Mouse (Mus musculus): ENCODE data around the gene Smarca2.

DNA sequence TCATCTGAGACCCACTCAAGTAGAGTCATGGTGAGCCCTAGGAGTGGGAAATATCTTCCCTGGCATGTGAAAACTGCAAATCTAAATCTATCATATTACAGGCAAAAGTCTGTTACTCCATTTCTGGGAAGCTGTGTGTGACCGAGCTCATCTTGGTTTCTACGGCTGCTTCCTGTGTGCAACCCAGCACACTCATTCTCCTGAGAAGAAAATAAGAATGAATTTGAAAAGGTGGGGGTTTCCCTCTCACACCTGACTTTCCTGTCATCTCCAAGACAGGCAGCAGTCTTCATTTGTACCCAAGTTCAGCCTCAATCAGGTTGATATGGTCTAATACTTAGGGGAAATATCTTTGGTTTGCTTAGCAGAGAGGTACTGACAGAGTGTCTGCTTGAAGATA, 176.4 kb downstream of the Smarca2 start:
- TF ChIP-seq CTCF (IDR thresholded peaks at IDR 0.05; ENCODE audit: low read depth, low read length) = no peak
- no peak for TF ChIP-seq GATA1 (IDR thresholded peaks at IDR 0.05; ENCODE audit: borderline replicate concordance, low read length)
- TF ChIP-seq POLR2AphosphoS5 (IDR thresholded peaks at IDR 0.05; ENCODE audit: insufficient replicate concordance, low read depth, low read length) = no peak
- no peak for TF ChIP-seq TAL1 (conservative IDR thresholded peaks at IDR 0.05; ENCODE audit: low read depth, low read length)
- TF ChIP-seq GATA2 (IDR thresholded peaks at IDR 0.05; ENCODE audit: borderline replicate concordance, low read depth, low read length) = no peak

Data from G1E (cell line).